Comparison of ENCODE assay signal across 8 mouse cellular contexts in the genomic region with DNA sequence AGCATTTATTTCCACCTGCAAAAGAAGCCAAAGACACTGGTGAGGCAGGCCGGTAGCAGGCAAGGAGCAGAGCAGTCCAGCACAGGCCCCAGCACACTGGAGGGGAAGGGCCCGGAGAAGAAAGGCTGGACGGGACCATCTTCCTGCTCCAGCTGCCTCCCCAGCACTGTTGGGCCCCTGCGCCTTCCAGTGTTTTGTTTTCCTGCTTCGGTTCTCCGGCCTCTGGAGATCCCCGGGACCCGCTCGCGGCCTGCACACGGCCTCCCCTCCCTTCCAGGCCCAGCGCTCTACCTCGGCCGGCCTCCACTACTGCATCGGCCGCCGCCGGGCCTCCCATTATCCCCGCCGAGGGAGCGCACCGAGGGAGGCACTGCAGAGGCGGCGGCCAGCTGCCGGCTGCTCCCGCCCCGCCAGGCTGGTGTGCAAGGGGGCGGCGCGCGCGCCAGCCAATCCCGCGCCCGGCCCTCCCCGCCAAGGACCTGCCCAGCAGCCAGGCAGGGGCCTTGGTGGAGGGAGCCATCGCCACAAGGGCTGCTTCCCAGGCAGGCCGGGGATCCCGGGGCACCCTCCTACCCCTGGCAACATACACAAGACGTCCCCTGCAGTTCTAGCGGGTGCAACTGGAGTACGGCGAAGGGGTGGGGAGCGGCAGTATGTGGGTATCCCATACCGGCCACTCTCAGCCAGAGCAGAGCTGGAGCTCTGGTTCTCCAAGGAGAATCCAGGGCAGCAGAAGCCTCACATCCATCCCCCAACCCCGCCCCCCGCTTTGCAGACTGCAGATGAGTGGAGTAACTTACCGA. TPM values are rescaled to one million over a fixed set of nuclear protein-coding genes. Genes with fewer than 3 reads are reported as not detected.
A peak's percentile ranks its signal among the peaks of the same experiment; 100 is the strongest.
DNase-seq lines count a peak whose midpoint lies in the region; ATAC-seq lines count a peak whose summit lies in the region.

No protein-coding gene starts in this region.

- peaks cover 31% of the 10 kb centered on the region for H3K36me3 ChIP-seq in intestine, embryonic 14.5 days (ENCODE audit: control insufficient read depth, insufficient read depth, low read length)

- H3K4me3 ChIP-seq in intestine, embryonic 14.5 days (ENCODE audit: low read depth, low read length), result peak overlapping the region; percentile 52

- H3K27ac ChIP-seq in intestine, embryonic 14.5 days (ENCODE audit: low read depth), result peak overlapping the region; percentile 91

- H3K4me1 ChIP-seq in intestine, embryonic 14.5 days (replicated peaks; ENCODE audit: control insufficient read depth, insufficient read depth, low read length), result peaks cover 63% of the 10 kb centered on the region

- peak; percentile 88 for DNase-seq in adrenal gland, adult 8-10 months
- DNase-seq in embryo, embryonic 11.5 days (ENCODE audit: low read depth, low spot score), result peak; percentile 62
- DNase-seq in gastrocnemius, postnatal 25 days, result peak; percentile 95
- peak; percentile 91 for DNase-seq in intestine, embryonic 14.5 days (ENCODE audit: low spot score)
- peak; percentile 90 for DNase-seq in left cerebral cortex, postnatal 14 days (ENCODE audit: low spot score in 2 of 2)
- DNase-seq in right cerebral cortex, postnatal 10 days (ENCODE audit: low spot score in 2 of 2), result peak; percentile 92 to 93
- peak; percentile 55 for DNase-seq in urinary bladder, postnatal 10 days (ENCODE audit: low spot score)

- H3K9ac ChIP-seq in intestine, embryonic 14.5 days (ENCODE audit: low read length), result peak overlapping the region; percentile 69

- ATAC-seq in intestine, embryonic 14.5 days (replicated peaks; ENCODE audit: low FRiP score, low TSS enrichment, low read depth), result peak; percentile 91
- peak; percentile 86 for ATAC-seq in megakaryocyte progenitor cell, adult 5-6 weeks (replicated peaks; ENCODE audit: poor library complexity)

- H3K9me3 ChIP-seq in intestine, embryonic 14.5 days (ENCODE audit: control insufficient read depth, low read length), result no peaks in the 10 kb centered on the region

- intact Hi-C loops in left cerebral cortex, postnatal 14 days (cut with DNase I), result loop anchor here (5.0 kb wide), 1 partner anchor 66 kb away; a partner anchor contains a TSS

- H3K4me2 ChIP-seq in intestine, embryonic 14.5 days (ENCODE audit: low read length), result peak overlapping the region; percentile 56

- no peaks in the 10 kb centered on the region for H3K27me3 ChIP-seq in intestine, embryonic 14.5 days (replicated peaks; ENCODE audit: control insufficient read depth, insufficient read depth, low read length)

- under 1% methylated on average over 44 of the region's 48 CpGs for WGBS in intestine, embryonic 14.5 days

RNA-seq across cellular contexts. Expression of a gene that starts 17.4 kb away (rescaled TPM):
- total RNA-seq in adrenal gland, adult 8-10 months (2022), result 10 to 100 TPM; 24.3 to 40.5 (median 35.3) TPM
- 10 to 100 TPM; 22.2 to 29.7 TPM for total RNA-seq in gastrocnemius, postnatal 25 days (2021)
- 35.1 and 40.1 TPM in 2 replicates for polyA plus RNA-seq in intestine, embryonic 14.5 days (2014; fragmentation: Nextera tagmentation; extraction: Ambion mirVana)
- total RNA-seq in left cerebral cortex, postnatal 14 days (2021), result 100 to 1,000 TPM; 106 to 114 TPM
- 27.9 and 29.6 TPM in 2 replicates for total RNA-seq in megakaryocyte progenitor cell, adult 5-6 weeks (2015)
- total RNA-seq in megakaryocyte progenitor cell, adult 5-6 weeks (2017), result 12.2 and 14.5 TPM in 2 replicates

Comparison
In these comparisons a context has a peak if more than half of its experiments do, and no peak if none do; other contexts are left out.
1. Peak in every context shown above with its lines: DNase-seq, ATAC-seq, H3K4me3 ChIP-seq and H3K27ac ChIP-seq.